Mouse (Mus musculus) heart, embryonic 16.5 days (tissue): ENCODE measurements around the gene 4931406P16Rik. TPM values are rescaled to one million over a fixed set of nuclear protein-coding genes. Genes with fewer than 3 reads are reported as not detected.

Experiments
- ATAC-seq: fragments of 200-750 bp; cut with Nextera tagmentation; replicated peaks from 2 replicates; pipeline ENCODE4 v1.8.0; 2017; ENCODE audit warnings: moderate number of reproducible peaks; ENCODE audit not compliant: insufficient read depth, low FRiP score; ENCODE audit errors: extremely low read depth
- H3K27ac ChIP-seq: fragments of 300-500 bp; sonication (generic); 2 replicates; pipeline ENCODE4 v1.5.1; 2014; ENCODE audit warnings: mild to moderate bottlenecking, low read length, control low read depth, moderate library complexity
- H3K27me3 ChIP-seq: fragments of 300-500 bp; sonication (generic); 2 replicates; pipeline ENCODE4 v1.6.1; 2014; ENCODE audit warnings: low read length, mixed read lengths; ENCODE audit not compliant: control insufficient read depth, insufficient read depth
- H3K36me3 ChIP-seq: fragments of 300-500 bp; sonication (generic); 2 replicates; pipeline ENCODE4 v1.6.1; 2014; ENCODE audit not compliant: control insufficient read depth, insufficient read depth
- H3K4me1 ChIP-seq: fragments of 300-500 bp; sonication (generic); 2 replicates; pipeline ENCODE4 v1.6.1; 2014; ENCODE audit warnings: low read length, mixed read lengths; ENCODE audit not compliant: control insufficient read depth, insufficient read depth
- H3K4me2 ChIP-seq: fragments of 300-500 bp; sonication (generic); 2 replicates; pipeline ENCODE4 v1.6.1; 2014; ENCODE audit warnings: low read depth, mild to moderate bottlenecking, control low read depth, low read length
- H3K4me3 ChIP-seq: fragments of 300-500 bp; sonication (generic); 2 replicates; pipeline ENCODE4 v1.5.1; 2014; ENCODE audit warnings: mild to moderate bottlenecking, control low read depth, low read length
- H3K9ac ChIP-seq: fragments of 300-500 bp; sonication (generic); 2 replicates; pipeline ENCODE4 v1.6.1; 2014; ENCODE audit warnings: low read length, control low read depth
- H3K9me3 ChIP-seq: fragments of 300-500 bp; sonication (generic); replicated peaks from 2 replicates; pipeline ENCODE4 v1.6.1; 2016; ENCODE audit warnings: low read length; ENCODE audit not compliant: control insufficient read depth
- WGBS: fragments of 180-500 bp; shearing (Covaris S2); extraction: QIAGEN DNeasy Blood & Tissue Kit; methylation state at CpG from one replicate; pipeline ENCODE4 v1.1.7; 2014; 5-methylcytosine and 5-hydroxymethylcytosine counted together
- polyA plus RNA-seq: library from polyadenylated mRNA; unstranded; fragments of >200 nt; fragmentation: Nextera tagmentation; extraction: Ambion mirVana; gene quantifications from 2 replicates; pipeline ENCODE4 v1.2.1, GENCODE M21; 2015

4931406P16Rik gene
- polyA plus RNA-seq, 1 experiment from 2014 or later = 24.8 TPM

GRCm38 (mm10) chr7:34268463-34268862 lies 44.9 kb downstream of the 4931406P16Rik start:
- H3K4me1 ChIP-seq = peaks cover 43% of the 10 kb centered on the region
- H3K27me3 ChIP-seq = no peaks in the 10 kb centered on the region
- 34% methylated on average over 1 of the region's 1 CpGs for WGBS
- H3K9me3 ChIP-seq = no peaks in the 10 kb centered on the region
- H3K36me3 ChIP-seq = 0 out of 2 replicates have a peak, but pooled peaks cover under 1% of the 10 kb centered on the region
- H3K4me2 ChIP-seq = no peak overlapping the region
- H3K9ac ChIP-seq = no peak overlapping the region
- peak overlapping the region; percentile 62 for H3K27ac ChIP-seq
- no peak overlapping the region for H3K4me3 ChIP-seq
- ATAC-seq = no peak

- Histone ChIP-seq H3K4me1 (peaks cover 41% of the 10 kb centered on the region), H3K9me3 (no peaks in the 10 kb centered on the region), H3K4me2 (peak overlapping the region; percentile 13; the same call in 1 of the 2 replicates), H3K9ac (0 out of 2 replicates have a peak overlapping the region, but pooled peaks have one; percentile 14), H3K27ac (peak overlapping the region; percentile 63), H3K27me3 (no peaks in the 10 kb centered on the region), H3K4me3 (no peak overlapping the region), H3K36me3 (peaks cover 11% of the 10 kb centered on the region)
- no peak; the same call in 1 of the 2 replicates for ATAC-seq
Measured at GRCm38 (mm10) chr7:34266421-34266820, 46.9 kb downstream of the 4931406P16Rik start.

GRCm38 (mm10) chr7:34265876-34266346 lies 47.4 kb downstream of the 4931406P16Rik start:
- Histone ChIP-seq H3K4me2 (peak overlapping the region; percentile 19; the same call in 1 of the 2 replicates), H3K4me1 (peaks cover 41% of the 10 kb centered on the region), H3K27ac (peak overlapping the region; percentile 63), H3K36me3 (peaks cover 13% of the 10 kb centered on the region), H3K27me3 (no peaks in the 10 kb centered on the region), H3K4me3 (no peak overlapping the region), H3K9ac (peak overlapping the region; percentile 60), H3K9me3 (no peaks in the 10 kb centered on the region)
- peak; percentile 77 for ATAC-seq
- WGBS = 21% methylated on average over 5 of the region's 5 CpGs

DNA sequence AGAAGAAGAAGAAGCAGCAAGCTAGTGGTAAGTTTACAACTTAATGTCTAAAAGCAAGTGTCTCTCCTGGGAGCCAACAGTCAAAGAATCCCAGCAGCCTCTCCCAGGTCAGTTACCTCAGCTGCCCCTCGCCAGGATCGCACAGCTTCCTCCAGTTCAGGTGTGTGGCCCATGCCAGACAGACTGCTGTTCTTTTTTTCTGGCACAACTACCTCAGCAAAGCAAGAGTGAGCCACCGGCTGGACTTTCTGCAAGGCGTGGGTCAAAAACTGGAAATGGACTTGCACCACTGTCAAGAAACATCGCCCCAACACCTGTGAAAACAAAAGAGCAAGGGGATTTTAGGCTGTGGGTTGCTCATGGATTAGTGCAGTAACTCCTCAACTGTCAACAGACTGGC lies 49.9 kb downstream of the 4931406P16Rik start:
- Histone ChIP-seq H3K27ac (no peak overlapping the region), H3K9ac (no peak overlapping the region), H3K36me3 (peaks cover 14% of the 10 kb centered on the region), H3K9me3 (no peaks in the 10 kb centered on the region), H3K4me2 (no peak overlapping the region), H3K4me3 (no peak overlapping the region), H3K27me3 (no peaks in the 10 kb centered on the region), H3K4me1 (peaks cover 28% of the 10 kb centered on the region)
- ATAC-seq = no peak
- WGBS = 82% methylated on average over 5 of the region's 5 CpGs

GRCm38 (mm10) chr7:34258407-34258806 lies 54.9 kb downstream of the 4931406P16Rik start:
- Histone ChIP-seq H3K9ac (no peak overlapping the region), H3K4me3 (no peak overlapping the region), H3K4me2 (no peak overlapping the region), H3K27me3 (no peaks in the 10 kb centered on the region), H3K9me3 (no peaks in the 10 kb centered on the region), H3K27ac (no peak overlapping the region), H3K36me3 (peaks cover 35% of the 10 kb centered on the region), H3K4me1 (no peaks in the 10 kb centered on the region)
- 100% methylated on average over 1 of the region's 1 CpGs for WGBS
- no peak for ATAC-seq

GRCm38 (mm10) chr7:34257279-34257678 lies 56.1 kb downstream of the 4931406P16Rik start:
- 69% methylated on average over 9 of the region's 9 CpGs for WGBS
- Histone ChIP-seq H3K9me3 (no peaks in the 10 kb centered on the region), H3K27ac (0 out of 2 replicates have a peak overlapping the region, but pooled peaks have one; percentile 2), H3K4me3 (no peak overlapping the region), H3K4me2 (no peak overlapping the region), H3K36me3 (peaks cover 36% of the 10 kb centered on the region), H3K27me3 (no peaks in the 10 kb centered on the region), H3K9ac (no peak overlapping the region), H3K4me1 (no peaks in the 10 kb centered on the region)
- no peak for ATAC-seq

DNA sequence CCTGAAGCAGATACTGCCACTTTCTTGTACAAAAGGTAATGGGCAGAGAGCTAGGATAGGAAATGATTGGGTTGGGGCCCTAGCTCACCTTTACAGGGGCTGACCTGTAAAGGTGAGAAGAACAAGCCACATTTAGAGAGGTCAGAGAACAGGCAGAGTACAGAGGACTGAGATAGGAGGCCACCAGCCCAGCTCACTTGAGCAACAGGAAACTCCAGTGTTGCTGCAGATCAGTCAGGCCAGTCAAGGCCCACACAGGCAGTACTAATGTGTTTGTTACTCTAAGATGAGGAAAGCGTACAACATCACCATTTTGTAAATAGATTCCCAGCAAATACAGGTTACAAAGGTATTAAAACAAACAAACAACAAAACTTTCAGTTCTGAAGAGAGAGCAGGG lies 57.4 kb downstream of the 4931406P16Rik start:
- no peak for ATAC-seq
- Histone ChIP-seq H3K36me3 (peaks cover 31% of the 10 kb centered on the region), H3K27me3 (no peaks in the 10 kb centered on the region), H3K27ac (peak overlapping the region; percentile 70), H3K9ac (no peak overlapping the region), H3K4me1 (no peaks in the 10 kb centered on the region), H3K9me3 (no peaks in the 10 kb centered on the region), H3K4me2 (no peak overlapping the region), H3K4me3 (no peak overlapping the region)
- 83% methylated on average over 1 of the region's 1 CpGs for WGBS

- peak; percentile 28; the same call in 1 of the 2 replicates for ATAC-seq
Measured at GRCm38 (mm10) chr7:34255137-34255536, 58.2 kb downstream of the 4931406P16Rik start.

DNA sequence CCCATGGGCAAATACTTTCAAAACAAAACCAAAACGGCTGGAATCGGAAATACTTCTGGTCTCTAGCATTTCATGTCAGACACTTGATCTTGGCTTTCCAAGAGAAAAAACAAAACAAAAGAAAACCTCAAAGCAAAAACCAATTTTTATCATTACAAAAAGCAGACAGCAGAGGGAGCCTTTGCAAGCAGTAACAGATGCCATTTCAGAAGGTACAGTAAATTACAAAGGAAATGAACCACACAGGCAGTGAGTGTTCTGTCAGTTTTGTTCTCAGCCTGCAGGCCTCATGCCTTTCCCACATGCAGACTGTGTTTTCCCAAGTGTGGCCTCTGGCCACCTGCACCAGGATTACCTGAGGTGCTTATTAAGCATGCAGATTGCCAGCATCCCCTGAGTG lies 61.3 kb downstream of the 4931406P16Rik start:
- no peaks in the 10 kb centered on the region for H3K4me1 ChIP-seq
- H3K27ac ChIP-seq = no peak overlapping the region
- whole genome bisulfite sequencing = 69% methylated on average over 2 of the region's 2 CpGs
- no peak overlapping the region for H3K9ac ChIP-seq
- H3K36me3 ChIP-seq = peaks cover 37% of the 10 kb centered on the region
- no peak overlapping the region for H3K4me2 ChIP-seq
- no peak overlapping the region for H3K4me3 ChIP-seq
- no peak for ATAC-seq
- H3K9me3 ChIP-seq = no peaks in the 10 kb centered on the region
- H3K27me3 ChIP-seq = no peaks in the 10 kb centered on the region

More at GRCm38 (mm10) chr7:34255137-34255536, 58.2 kb downstream of the 4931406P16Rik start:
- H3K4me1 ChIP-seq = no peaks in the 10 kb centered on the region
- WGBS = 63% methylated on average over 3 of the region's 3 CpGs
- peak overlapping the region; percentile 70 for H3K27ac ChIP-seq
- H3K9ac ChIP-seq = no peak overlapping the region
- H3K4me3 ChIP-seq = no peak overlapping the region
- no peaks in the 10 kb centered on the region for H3K9me3 ChIP-seq
- H3K4me2 ChIP-seq = no peak overlapping the region
- no peaks in the 10 kb centered on the region for H3K27me3 ChIP-seq
- peaks cover 30% of the 10 kb centered on the region for H3K36me3 ChIP-seq
